Mouse (Mus musculus): ENCODE measurements around the gene Bscl2. TPM values are rescaled to one million over a fixed set of nuclear protein-coding genes. Genes with fewer than 3 reads are reported as not detected.
"Not testable (repeated sequence)": the region's sequence is repeated elsewhere in the genome, so short reads cannot be mapped to it uniquely, and the experiment has no call there.

The Bscl2 gene
- polyA plus RNA-seq, 1 experiment = 155 TPM

DNA sequence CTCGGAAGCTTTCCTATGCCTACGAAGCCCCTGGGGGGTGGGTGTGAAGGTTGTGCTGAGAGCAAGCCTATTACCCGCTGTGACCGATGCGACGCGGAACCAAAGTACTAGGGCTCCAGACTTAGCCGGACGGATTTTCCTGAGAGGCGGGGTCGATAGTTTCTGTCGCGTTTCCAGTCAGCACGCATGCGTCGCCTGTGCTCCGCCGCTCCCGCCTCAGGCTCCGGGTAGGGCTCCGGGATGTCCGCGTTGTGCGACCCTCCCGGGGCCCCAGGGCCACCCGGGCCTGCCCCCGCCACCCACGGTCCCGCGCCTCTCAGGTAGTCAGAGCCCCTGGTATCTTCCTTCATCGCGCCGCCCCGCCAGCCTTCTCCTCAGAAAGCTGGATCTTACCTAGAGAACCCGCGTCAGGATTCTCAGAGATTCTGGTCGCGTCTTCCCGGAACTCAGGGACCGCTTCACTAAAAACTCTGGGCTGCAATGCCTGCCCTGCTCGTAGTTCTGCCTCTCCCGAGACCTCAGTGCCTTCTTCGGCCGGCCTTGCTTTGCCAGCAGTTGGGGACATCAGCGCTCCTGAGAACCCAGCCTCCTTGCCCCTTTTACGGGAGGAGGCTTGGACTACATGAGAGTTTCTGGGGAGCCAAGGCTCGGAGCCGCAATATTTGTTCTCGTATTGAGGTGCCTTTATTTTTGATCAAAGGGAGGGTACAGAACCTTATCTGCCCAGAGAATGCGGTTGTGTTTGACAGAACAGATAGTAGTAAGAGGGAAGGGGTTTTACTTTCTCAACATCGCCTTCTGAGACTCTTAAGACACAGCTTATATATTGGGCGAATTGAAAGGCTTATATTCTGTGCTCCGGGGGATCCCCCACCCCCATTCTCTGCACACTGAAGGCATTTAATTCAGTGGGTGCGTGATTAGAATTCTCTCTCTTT lies 55.8 kb downstream of the Bscl2 start, which contains the start of gene Ints5:
Gene Ints5 (plus strand): TSS at position 177 of the 938 bp plus-strand sequence.
- TF ChIP-seq POLR2A (IDR thresholded peaks at IDR 0.05; ENCODE audit: borderline replicate concordance, insufficient read depth, low read length) (peak; percentile 86), CTCF (IDR thresholded peaks at IDR 0.05; ENCODE audit: borderline replicate concordance, insufficient read depth, low read depth, low read length) (no peak)
- H3K4me3 ChIP-seq (replicated peaks; ENCODE audit: insufficient read depth, low read depth, low read length) = peak within 1 kb of the TSS; percentile 97
- H3K4me1 ChIP-seq (ENCODE audit: control insufficient read depth, insufficient read depth, low read length) = peaks cover 4% of the 10 kb centered on the region; the same call in 1 of the 2 replicates
- DNase-seq = peak; percentile 85 to 90
- WGBS = 2% methylated on average over 54 of the region's 54 CpGs
- H3K27ac ChIP-seq (ENCODE audit: insufficient read depth, low read length) = peak within 1 kb of the TSS; percentile 67
- no peaks in the 10 kb centered on the region for H3K27me3 ChIP-seq (ENCODE audit: control insufficient read depth, insufficient read depth, low read length)

DNA sequence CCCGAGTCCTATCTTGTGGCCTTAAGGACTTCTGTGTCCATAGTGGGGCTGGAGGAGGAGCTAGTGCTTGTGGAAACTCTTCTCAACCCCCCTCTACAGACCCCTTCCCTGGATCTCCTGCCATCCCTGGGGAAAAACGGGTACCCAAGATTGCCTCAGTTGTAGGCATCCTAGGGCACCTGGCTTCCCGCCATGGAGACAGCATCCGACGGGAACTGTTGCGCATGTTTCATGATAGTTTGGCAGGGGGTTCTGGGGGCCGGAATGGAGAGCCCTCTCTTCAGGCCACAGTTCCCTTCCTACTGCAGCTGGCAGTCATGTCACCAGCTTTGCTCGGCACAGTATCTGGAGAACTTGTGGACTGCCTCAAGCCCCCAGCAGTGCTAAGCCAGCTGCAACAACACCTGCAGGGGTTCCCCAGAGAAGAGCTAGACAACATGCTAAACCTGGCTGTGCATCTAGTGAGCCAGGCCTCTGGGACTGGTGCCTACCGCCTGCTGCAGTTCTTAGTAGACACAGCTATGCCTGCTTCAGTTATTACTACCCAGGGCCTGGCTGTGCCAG lies 58.2 kb downstream of the Bscl2 start:
- DNase-seq = no peak
- Histone ChIP-seq H3K4me3 (replicated peaks; ENCODE audit: insufficient read depth, low read depth, low read length) (no peak overlapping the region), H3K4me1 (ENCODE audit: control insufficient read depth, insufficient read depth, low read length) (peaks cover 4% of the 10 kb centered on the region; the same call in 1 of the 2 replicates), H3K27me3 (ENCODE audit: control insufficient read depth, insufficient read depth, low read length) (no peaks in the 10 kb centered on the region), H3K27ac (ENCODE audit: insufficient read depth, low read length) (no peak overlapping the region)
- TF ChIP-seq POLR2A (IDR thresholded peaks at IDR 0.05; ENCODE audit: borderline replicate concordance, insufficient read depth, low read length) = no peak
- no peak for TF ChIP-seq CTCF (IDR thresholded peaks at IDR 0.05; ENCODE audit: borderline replicate concordance, insufficient read depth, low read depth, low read length)
- 60% methylated on average over 9 of the region's 9 CpGs for WGBS

DNA sequence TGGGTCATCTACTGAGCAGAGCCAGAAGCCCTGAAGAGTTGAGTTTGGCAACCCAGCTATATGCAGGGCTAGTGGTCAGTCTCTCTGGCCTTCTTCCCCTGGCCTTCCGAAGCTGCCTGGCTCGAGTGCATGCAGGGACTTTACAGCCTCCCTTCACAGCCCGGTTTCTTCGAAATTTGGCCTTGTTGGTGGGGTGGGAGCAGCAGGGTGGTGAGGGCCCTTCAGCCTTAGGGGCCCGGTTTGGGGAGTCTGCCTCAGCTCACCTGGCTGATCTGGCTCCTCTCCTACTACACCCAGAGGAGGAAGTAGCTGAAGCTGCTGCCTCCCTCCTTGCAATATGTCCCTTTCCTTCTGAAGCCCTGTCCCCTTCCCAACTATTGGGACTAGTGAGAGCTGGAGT lies 59.0 kb downstream of the Bscl2 start:
- WGBS = 74% methylated on average over 5 of the region's 5 CpGs
- not testable (repeated sequence) for H3K4me3 ChIP-seq (replicated peaks; ENCODE audit: insufficient read depth, low read depth, low read length); H3K4me1 ChIP-seq (ENCODE audit: control insufficient read depth, insufficient read depth, low read length); H3K27ac ChIP-seq (ENCODE audit: insufficient read depth, low read length); H3K27me3 ChIP-seq (ENCODE audit: control insufficient read depth, insufficient read depth, low read length); DNase-seq

DNA sequence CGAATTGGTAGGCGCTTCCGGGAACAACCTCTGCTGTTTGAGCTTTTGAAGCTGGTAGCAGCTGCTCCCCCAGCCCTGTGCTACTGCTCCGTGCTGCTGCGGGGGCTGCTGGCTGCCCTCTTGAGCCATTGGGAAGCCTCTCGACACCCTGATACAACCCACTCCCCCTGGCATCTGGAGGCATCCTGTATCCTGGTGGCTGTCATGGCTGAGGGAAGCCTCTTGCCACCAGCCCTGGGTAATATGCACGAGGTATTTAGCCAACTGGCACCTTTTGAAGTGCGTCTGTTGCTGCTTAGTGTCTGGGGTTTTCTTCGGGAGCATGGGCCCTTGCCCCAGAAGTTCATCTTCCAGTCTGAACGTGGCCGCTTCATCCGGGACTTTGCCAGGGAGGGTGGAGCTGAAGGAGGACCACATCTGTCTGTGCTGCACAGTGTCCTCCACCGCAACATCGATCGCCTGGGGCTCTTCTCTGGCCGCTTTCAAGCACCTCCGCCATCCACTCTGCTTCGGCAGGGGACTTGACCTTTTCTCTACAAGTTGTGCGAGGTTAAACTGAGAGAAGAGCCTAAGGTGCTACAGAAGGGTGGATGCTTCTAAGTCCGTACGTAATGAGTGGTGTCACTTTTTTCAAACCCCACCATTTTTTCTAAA lies 60.1 kb downstream of the Bscl2 start:
- H3K27me3 ChIP-seq (ENCODE audit: control insufficient read depth, insufficient read depth, low read length); H3K4me1 ChIP-seq (ENCODE audit: control insufficient read depth, insufficient read depth, low read length); H3K27ac ChIP-seq (ENCODE audit: insufficient read depth, low read length): not testable (repeated sequence)
- 8% methylated on average over 21 of the region's 21 CpGs for WGBS
- peak; percentile 45 to 55 for DNase-seq
- H3K4me3 ChIP-seq (replicated peaks; ENCODE audit: insufficient read depth, low read depth, low read length) = peak overlapping the region; percentile 97

DNA sequence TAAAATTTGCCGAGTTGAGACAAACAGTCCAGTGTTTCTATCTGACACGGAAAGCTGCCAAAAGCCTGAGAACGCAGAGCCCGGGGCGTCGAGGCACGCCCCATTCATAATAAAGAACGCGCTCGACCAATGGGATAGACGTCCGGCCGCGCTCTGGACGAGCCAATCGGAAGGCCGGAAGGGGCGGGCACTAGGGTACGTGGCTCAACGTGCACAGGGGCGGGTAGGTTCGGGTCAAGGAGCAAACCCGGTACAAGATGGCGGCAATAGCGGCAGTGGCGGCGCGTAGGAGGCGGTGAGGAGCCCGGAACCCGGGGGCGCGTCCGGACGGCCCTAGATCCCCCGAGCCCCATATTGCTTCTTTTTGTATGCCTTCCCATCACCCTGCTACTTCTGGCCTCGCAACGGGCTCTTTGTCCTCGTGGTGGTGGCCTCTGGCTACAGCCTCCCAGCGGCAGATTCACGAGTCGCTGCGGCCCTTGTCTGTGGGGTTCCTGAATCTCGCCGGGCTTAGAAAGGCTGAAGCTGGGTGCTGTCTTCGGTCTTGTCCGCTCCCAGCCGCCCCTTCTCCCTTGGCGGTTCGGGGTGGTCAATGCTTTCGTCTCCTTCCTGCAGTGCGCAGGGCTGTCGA lies 60.7 kb downstream of the Bscl2 start, which contains the start of gene Ganab:
Gene Ganab (plus strand): TSS at position 207 of the 631 bp plus-strand sequence.
- Histone ChIP-seq H3K4me1 (ENCODE audit: control insufficient read depth, insufficient read depth, low read length) (peaks cover 4% of the 10 kb centered on the region; the same call in 1 of the 2 replicates), H3K27me3 (ENCODE audit: control insufficient read depth, insufficient read depth, low read length) (no peaks in the 10 kb centered on the region), H3K27ac (ENCODE audit: insufficient read depth, low read length) (peak within 1 kb of the TSS; percentile 93), H3K4me3 (replicated peaks; ENCODE audit: insufficient read depth, low read depth, low read length) (peak within 1 kb of the TSS; percentile 97)
- peak; percentile 94 to 97 for DNase-seq
- under 1% methylated on average over 53 of the region's 53 CpGs for WGBS
- peak; percentile 79 for TF ChIP-seq POLR2A (IDR thresholded peaks at IDR 0.05; ENCODE audit: borderline replicate concordance, insufficient read depth, low read length)
- peak; percentile 13; the same call in 1 of the 2 replicates for TF ChIP-seq CTCF (IDR thresholded peaks at IDR 0.05; ENCODE audit: borderline replicate concordance, insufficient read depth, low read depth, low read length)

Other genes with a start within 250 kb of the Bscl2 start
- gene Slc22a8, start 246.2 kb upstream of the Bscl2 start, polyA plus RNA-seq (2012; rRNA removed) = 18.2 and 19.1 TPM in 2 replicates
- 2.5 and 3.9 TPM in 2 replicates for gene Slc22a6, start 219.4 kb upstream of the Bscl2 start, polyA plus RNA-seq (2012; rRNA removed)
- gene Chrm1, start 173.7 kb upstream of the Bscl2 start, polyA plus RNA-seq (2012; rRNA removed) = 0.63 and 0.88 TPM in 2 replicates
- 214 and 221 TPM in 2 replicates for gene Slc3a2, start 114.1 kb upstream of the Bscl2 start, polyA plus RNA-seq (2012; rRNA removed)
- gene Wdr74, start 101.6 kb upstream of the Bscl2 start, polyA plus RNA-seq (2012; rRNA removed) = 55.5 and 57.6 TPM in 2 replicates
- gene 1700092M07Rik, start 96.7 kb upstream of the Bscl2 start, polyA plus RNA-seq (2012; rRNA removed) = 0.33 and 0.65 TPM in 2 replicates
- gene Stx5a, start 96.1 kb upstream of the Bscl2 start, polyA plus RNA-seq (2012; rRNA removed) = 116 and 119 TPM in 2 replicates
- 134 and 135 TPM in 2 replicates for gene Nxf1, start 80.4 kb upstream of the Bscl2 start, polyA plus RNA-seq (2012; rRNA removed)
- gene Tmem223, start 66.5 kb upstream of the Bscl2 start, polyA plus RNA-seq (2012; rRNA removed) = 169 and 170 TPM in 2 replicates
- gene Tmem179b, start 63.0 kb upstream of the Bscl2 start, polyA plus RNA-seq (2012; rRNA removed) = 15.9 and 20.2 TPM in 2 replicates
- gene Taf6l, start 51.0 kb upstream of the Bscl2 start, polyA plus RNA-seq (2012; rRNA removed) = 14.1 and 15.6 TPM in 2 replicates
- gene Polr2g, start 38.9 kb upstream of the Bscl2 start, polyA plus RNA-seq (2012; rRNA removed) = 155 and 157 TPM in 2 replicates
- 3.7 and 3.8 TPM in 2 replicates for gene Zbtb3, start 34.9 kb upstream of the Bscl2 start, polyA plus RNA-seq (2012; rRNA removed)
- gene Ttc9c, start 18.1 kb upstream of the Bscl2 start, polyA plus RNA-seq (2012; rRNA removed) = 34.4 and 36.0 TPM in 2 replicates
- gene Hnrnpul2, start 17.5 kb upstream of the Bscl2 start, polyA plus RNA-seq (2012; rRNA removed) = 97.7 and 101 TPM in 2 replicates
- gene AC129217.1, start 7.7 kb upstream of the Bscl2 start, polyA plus RNA-seq (2012; rRNA removed) = not detected in 2 replicates
- 218 and 236 TPM in 2 replicates for gene Gng3, start 1.7 kb downstream of the Bscl2 start, polyA plus RNA-seq (2012; rRNA removed)
- 0.78 and 0.85 TPM in 2 replicates for gene Lrrn4cl, start 13.3 kb downstream of the Bscl2 start, polyA plus RNA-seq (2012; rRNA removed)
- 117 and 134 TPM in 2 replicates for gene Ubxn1, start 34.0 kb downstream of the Bscl2 start, polyA plus RNA-seq (2012; rRNA removed)
- gene Uqcc3, start 43.5 kb downstream of the Bscl2 start, polyA plus RNA-seq (2012; rRNA removed) = 69.3 and 76.7 TPM in 2 replicates
- gene Lbhd1, start 46.3 kb downstream of the Bscl2 start, polyA plus RNA-seq (2012; rRNA removed) = 3.8 and 5.1 TPM in 2 replicates
- gene Gm49403, start 46.5 kb downstream of the Bscl2 start, polyA plus RNA-seq (2012; rRNA removed) = not detected in 2 replicates
- gene 1810009A15Rik, start 51.4 kb downstream of the Bscl2 start, polyA plus RNA-seq (2012; rRNA removed) = 43.7 and 45.9 TPM in 2 replicates
- not detected in 2 replicates for gene Gm49416, start 51.5 kb downstream of the Bscl2 start, polyA plus RNA-seq (2012; rRNA removed)
- gene Ints5, start 55.5 kb downstream of the Bscl2 start, polyA plus RNA-seq (2012; rRNA removed) = 17.7 and 18.0 TPM in 2 replicates
- gene Ganab, start 60.6 kb downstream of the Bscl2 start, polyA plus RNA-seq (2012; rRNA removed) = 105 and 116 TPM in 2 replicates
- 224 and 238 TPM in 2 replicates for gene B3gat3, start 82.9 kb downstream of the Bscl2 start, polyA plus RNA-seq (2012; rRNA removed)
- 24.1 and 24.2 TPM in 2 replicates for gene Rom1, start 91.9 kb downstream of the Bscl2 start, polyA plus RNA-seq (2012; rRNA removed)
- 40.2 and 45.0 TPM in 2 replicates for gene Eml3, start 92.1 kb downstream of the Bscl2 start, polyA plus RNA-seq (2012; rRNA removed)
- gene Mta2, start 104.4 kb downstream of the Bscl2 start, polyA plus RNA-seq (2012; rRNA removed) = 30.9 and 33.9 TPM in 2 replicates
- gene Tut1, start 116.4 kb downstream of the Bscl2 start, polyA plus RNA-seq (2012; rRNA removed) = 20.5 and 20.8 TPM in 2 replicates
- gene Eef1g, start 129.6 kb downstream of the Bscl2 start, polyA plus RNA-seq (2012; rRNA removed) = 263 and 281 TPM in 2 replicates
- gene Ahnak, start 151.8 kb downstream of the Bscl2 start, polyA plus RNA-seq (2012; rRNA removed) = 5.3 and 5.8 TPM in 2 replicates